Mouse (Mus musculus) embryo, embryonic 11.5 days (tissue): Measurements from ENCODE around the gene Thbs1.

ENCODE experiments used
- DNase-seq: peaks from one replicate; pipeline ENCODE4 v3.0.0-alpha.2; 2012; ENCODE audit warnings: low read depth, low spot score

The Thbs1 gene

GRCm38 (mm10) chr2:118148321-118149142 lies 36.9 kb downstream of the Thbs1 start:
- DNase-seq, result no peak

GRCm38 (mm10) chr2:118149855-118150563 lies 38.3 kb downstream of the Thbs1 start:
- DNase-seq, result no peak

GRCm38 (mm10) chr2:118158095-118158494 lies 46.4 kb downstream of the Thbs1 start:
- no peak for DNase-seq

GRCm38 (mm10) chr2:118159126-118159525 lies 47.5 kb downstream of the Thbs1 start:
- DNase-seq, result peak; percentile 20

GRCm38 (mm10) chr2:118160547-118160946 lies 48.9 kb downstream of the Thbs1 start:
- peak; percentile 34 for DNase-seq

GRCm38 (mm10) chr2:118160991-118161390 lies 49.3 kb downstream of the Thbs1 start:
- DNase-seq, result no peak

- peak; percentile 11 for DNase-seq
Observed at GRCm38 (mm10) chr2:118162486-118162885, 50.8 kb downstream of the Thbs1 start.

GRCm38 (mm10) chr2:118164137-118164536 lies 52.5 kb downstream of the Thbs1 start:
- DNase-seq, result no peak

GRCm38 (mm10) chr2:118165691-118166090 lies 54.0 kb downstream of the Thbs1 start:
- no peak for DNase-seq

GRCm38 (mm10) chr2:118167731-118168130 lies 56.1 kb downstream of the Thbs1 start:
- DNase-seq, result no peak

- no peak for DNase-seq
Observed at GRCm38 (mm10) chr2:118168225-118168624, 56.5 kb downstream of the Thbs1 start.

GRCm38 (mm10) chr2:118174558-118175383 lies 63.1 kb downstream of the Thbs1 start:
- DNase-seq, result no peak
